Mouse (Mus musculus): Measurements from ENCODE around the gene Ern1.
"Not testable (repeated sequence)": the region's sequence is repeated elsewhere in the genome, so short reads cannot be mapped to it uniquely, and the experiment has no call there.

Ern1 gene

DNA sequence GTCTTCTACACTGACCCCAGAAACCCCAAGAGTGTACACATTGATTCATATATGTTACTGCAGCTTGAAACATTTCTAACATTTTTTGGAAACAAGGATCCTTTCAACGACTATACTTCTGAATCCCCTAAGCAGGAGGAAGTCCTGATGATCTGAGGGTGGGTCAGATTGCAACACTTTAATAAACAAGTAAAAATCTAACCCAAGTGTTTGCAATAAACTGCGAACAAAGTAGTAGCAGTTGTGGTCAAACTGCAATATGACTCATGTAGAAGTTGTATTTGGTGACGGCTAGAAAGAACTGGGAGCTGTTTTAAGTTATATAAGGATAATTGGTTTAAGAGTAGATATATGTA is 7.1 kb downstream of the Ern1 start:
- no peak for DNase-seq (ENCODE audit: low spot score)

- no peak for DNase-seq (ENCODE audit: low spot score)
These were observed 7.8 kb downstream of the Ern1 start for GRCm38 (mm10) chr11:106479619-106480529.

DNA sequence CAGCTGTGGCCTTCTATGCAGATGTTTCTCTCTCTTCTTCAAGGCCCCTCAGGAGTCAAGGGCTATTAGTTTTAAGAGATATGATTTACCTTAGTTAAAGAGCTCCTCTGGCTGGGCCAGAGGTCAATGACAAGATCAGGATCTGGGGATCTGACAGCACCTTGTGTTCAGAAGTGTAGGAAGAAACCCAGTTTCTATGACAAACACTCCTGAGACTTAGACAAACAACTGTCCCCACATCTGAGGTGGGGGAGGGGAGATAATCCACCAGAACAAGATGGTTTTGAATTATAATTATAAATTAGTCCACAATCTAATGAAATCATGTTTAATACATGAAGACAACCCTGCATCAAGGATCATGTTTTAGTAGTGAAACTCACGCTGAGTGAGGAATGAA is 8.9 kb downstream of the Ern1 start:
- no peak for DNase-seq (ENCODE audit: low spot score)

GRCm38 (mm10) chr11:106477505-106478160 is 10.0 kb downstream of the Ern1 start:
- DNase-seq (ENCODE audit: low spot score), result no peak

- no peak for DNase-seq (ENCODE audit: low spot score)
These were observed 12.3 kb downstream of the Ern1 start for GRCm38 (mm10) chr11:106475309-106475708.

DNA sequence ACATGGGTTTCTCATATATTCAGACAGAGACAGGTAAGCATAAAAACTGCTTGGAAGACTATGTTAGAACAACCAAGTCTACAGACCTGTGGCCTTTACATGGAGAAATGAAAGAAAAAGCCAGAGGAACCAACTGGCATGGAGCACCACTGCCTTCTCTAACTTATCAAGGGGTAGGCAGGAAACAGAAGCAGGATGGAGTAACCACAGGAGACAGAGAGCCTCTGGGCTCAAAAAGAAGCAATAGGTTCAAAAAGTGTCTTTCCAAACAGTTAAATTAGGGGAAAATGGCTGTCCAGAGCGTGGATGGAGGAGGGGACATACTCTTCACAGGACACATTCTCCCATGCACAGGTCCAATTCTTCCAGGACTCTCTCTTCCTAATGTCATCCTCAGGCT is 16.0 kb downstream of the Ern1 start:
- no peak for DNase-seq (ENCODE audit: low spot score)

- no peak for DNase-seq (ENCODE audit: low spot score)
These were observed 19.1 kb downstream of the Ern1 start for GRCm38 (mm10) chr11:106468509-106468908.

- no peak for DNase-seq (ENCODE audit: low spot score)
These were observed 21.7 kb downstream of the Ern1 start for GRCm38 (mm10) chr11:106465932-106466331.

GRCm38 (mm10) chr11:106465545-106465903 is 22.1 kb downstream of the Ern1 start:
- no peak for DNase-seq (ENCODE audit: low spot score)

- DNase-seq (ENCODE audit: low spot score), result no peak
These were observed 22.7 kb downstream of the Ern1 start for GRCm38 (mm10) chr11:106464681-106465544.

DNA sequence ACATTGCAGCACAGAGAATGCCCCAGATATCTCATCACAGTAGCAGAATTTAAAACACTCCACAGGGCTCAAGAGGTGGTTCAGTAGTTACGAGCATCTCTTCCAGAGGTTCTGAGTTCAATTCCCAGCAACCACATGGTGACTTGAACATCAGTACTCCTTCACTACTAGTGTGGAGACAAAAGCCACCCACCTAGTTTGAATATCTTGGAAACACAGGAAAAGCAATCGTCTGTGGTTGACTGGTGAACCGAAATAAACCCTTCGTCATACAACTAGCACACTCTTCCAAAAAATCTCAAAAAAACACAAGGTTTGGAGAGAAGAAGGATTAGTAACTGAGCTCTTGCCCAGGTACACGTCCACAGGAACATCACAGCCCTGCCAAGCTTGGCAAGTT is 23.8 kb downstream of the Ern1 start:
- DNase-seq (ENCODE audit: low spot score), result no peak

DNA sequence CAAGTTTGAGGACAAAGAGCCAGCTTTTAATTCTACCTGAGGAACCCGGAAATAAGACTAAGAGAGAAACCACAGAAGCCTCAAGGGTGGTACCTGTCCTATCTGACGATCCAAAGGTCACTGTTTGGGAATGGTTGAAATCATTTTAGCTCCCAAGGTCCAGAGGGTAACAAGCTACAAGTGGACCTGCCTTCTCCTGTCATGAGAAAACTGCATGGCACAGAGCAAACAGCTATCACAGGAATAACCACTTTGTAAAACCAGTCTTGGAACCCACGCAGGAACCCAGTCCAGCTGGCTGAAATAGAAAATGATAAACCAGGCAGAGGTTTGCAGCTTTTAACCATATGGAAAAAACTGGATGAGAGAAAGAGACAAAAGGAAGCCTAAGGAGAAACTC is 25.3 kb downstream of the Ern1 start:
- no peak for DNase-seq (ENCODE audit: low spot score)

DNA sequence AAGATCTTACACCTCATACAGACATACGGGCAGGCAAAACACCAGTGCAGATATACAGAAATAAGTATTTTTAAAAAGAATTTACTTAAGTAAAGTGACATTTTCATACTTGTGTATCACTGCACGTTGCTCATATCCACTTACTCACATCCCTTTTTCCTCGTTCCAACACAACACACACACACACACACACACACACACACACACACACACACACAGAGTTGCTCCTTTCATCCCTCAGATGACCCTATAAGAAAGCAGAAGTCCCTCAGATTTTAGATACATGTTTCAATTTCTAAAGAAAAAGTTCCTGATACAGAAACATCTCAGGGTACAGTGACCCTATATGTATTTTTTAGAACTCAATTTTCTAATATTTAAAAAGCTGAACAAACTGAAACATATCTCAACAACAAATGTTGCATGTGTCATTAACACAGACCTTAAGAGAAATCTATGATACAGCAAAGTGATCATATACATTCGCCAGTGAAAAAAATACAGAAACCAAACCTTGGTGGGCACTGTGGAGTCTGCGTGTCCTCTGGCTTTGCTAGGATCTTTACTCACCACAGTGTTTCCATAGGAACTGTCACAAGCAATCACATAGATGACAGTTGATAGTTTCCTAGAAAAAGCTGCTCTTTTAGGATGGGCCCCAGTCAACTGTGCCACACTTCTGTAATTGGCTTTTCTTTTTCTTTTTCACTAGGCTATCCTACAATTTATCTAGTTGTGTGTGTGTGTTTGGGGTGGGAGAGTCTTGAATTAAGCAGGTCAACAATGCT is 26.3 kb downstream of the Ern1 start:
- no peak for DNase-seq (ENCODE audit: low spot score)

- DNase-seq (ENCODE audit: low spot score), result no peak
These were observed 27.0 kb downstream of the Ern1 start for GRCm38 (mm10) chr11:106460671-106461070.

DNA sequence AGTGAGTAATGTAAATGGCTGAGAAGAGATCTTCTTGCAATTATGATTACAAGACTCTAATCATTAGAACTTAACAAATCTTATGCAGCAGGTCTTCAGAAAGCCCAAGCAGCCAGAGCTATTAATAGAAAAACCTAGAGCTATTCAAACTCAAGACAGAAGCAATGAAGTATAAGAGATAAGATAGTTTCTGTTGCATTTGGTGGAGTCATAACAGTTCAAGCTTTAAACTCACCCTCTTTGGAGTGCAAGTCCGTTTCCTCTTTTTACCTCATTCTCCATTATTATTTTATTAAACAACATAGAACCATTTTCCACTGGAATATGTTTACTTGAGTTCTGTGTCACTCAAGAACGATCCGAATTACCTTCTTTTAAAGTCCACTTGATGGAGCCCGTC is 29.1 kb downstream of the Ern1 start:
- no peak for DNase-seq (ENCODE audit: low spot score)

GRCm38 (mm10) chr11:106443646-106444045 is 44.0 kb downstream of the Ern1 start:
- no peak for DNase-seq (ENCODE audit: low spot score)

GRCm38 (mm10) chr11:106442564-106442963 is 45.1 kb downstream of the Ern1 start:
- not testable (repeated sequence) for DNase-seq (ENCODE audit: low spot score)

DNA sequence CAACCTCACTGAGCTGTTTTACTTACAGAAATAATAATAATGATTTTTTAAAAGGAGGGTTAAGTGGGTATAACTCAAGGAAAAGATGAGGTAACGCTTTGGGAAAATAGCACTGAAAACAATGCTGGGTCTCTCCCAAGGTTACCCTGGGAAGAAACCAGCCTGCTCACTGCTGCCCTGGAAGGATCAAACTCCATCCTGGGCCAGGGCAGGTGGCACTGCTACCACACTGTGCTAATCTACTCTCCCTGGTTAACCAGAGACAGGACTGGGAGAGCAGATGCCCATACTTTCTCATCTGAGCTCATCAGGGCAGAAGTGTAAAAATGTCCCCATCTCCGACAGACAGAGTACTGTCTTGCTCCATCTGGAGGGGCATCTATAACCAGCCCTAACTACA is 47.3 kb downstream of the Ern1 start:
- no peak for DNase-seq (ENCODE audit: low spot score)

DNA sequence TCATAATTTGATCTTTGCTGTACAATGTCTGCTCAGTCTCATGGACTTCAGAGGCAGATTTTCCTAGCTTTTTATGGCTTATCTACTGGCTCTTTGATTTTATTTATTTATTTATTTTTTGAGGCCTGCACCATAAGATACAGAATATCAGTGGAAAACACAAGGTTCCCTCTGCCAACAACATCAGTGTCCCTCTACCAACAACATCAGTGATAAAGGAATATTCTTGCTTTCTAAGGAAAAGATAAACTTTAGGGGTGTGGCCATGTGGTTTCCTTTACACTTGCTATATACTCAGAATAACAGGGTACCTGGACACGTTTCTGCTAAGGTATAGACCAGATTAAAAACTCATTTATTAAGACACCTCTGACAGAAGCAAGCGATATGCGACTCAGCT is 48.3 kb downstream of the Ern1 start:
- DNase-seq (ENCODE audit: low spot score), result no peak

- DNase-seq (ENCODE audit: low spot score), result no peak
These were observed 49.0 kb downstream of the Ern1 start for GRCm38 (mm10) chr11:106438524-106439177.

DNA sequence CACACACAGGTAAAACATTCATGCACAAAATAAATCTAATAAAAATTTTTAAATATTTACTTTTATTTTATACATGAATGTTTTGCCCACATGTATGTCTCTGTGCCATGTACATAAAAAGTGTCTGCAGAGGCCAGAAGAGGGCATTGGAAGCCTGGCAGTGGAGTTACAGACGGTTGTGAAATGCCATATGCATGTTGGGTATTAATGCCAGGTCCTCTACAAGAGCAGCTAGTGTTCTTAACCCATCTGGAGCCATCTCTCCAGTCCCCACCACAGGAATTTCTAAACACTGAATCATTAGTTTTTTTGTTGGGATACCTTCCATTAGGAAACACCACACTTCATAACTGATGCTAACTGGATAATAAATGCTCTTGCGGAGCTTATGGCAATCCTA is 50.1 kb downstream of the Ern1 start:
- no peak for DNase-seq (ENCODE audit: low spot score)
